Mouse (Mus musculus) ovary, postnatal 14 days (tissue): ENCODE measurements around the gene Lrp5.
"Not testable (repeated sequence)": the region's sequence is repeated elsewhere in the genome, so short reads cannot be mapped to it uniquely, and the experiment has no call there.

Source experiments
- DNase-seq: peaks from one replicate; pipeline ENCODE4 v3.0.0; 2022; ENCODE audit warnings: low spot score

Gene Lrp5

GRCm38 (mm10) chr19:3612534-3613273 lies 73.7 kb downstream of the Lrp5 start:
- DNase-seq, result no peak

GRCm38 (mm10) chr19:3611730-3612129 lies 74.6 kb downstream of the Lrp5 start:
- DNase-seq, result no peak

- DNase-seq, result peak; percentile 41
Measured at GRCm38 (mm10) chr19:3610886-3611285, 75.5 kb downstream of the Lrp5 start.

GRCm38 (mm10) chr19:3609826-3610225 lies 76.5 kb downstream of the Lrp5 start:
- DNase-seq, result no peak

- no peak for DNase-seq
Measured at GRCm38 (mm10) chr19:3594316-3594715, 92.0 kb downstream of the Lrp5 start.

GRCm38 (mm10) chr19:3593379-3594055 lies 92.8 kb downstream of the Lrp5 start:
- no peak for DNase-seq

GRCm38 (mm10) chr19:3589968-3590367 lies 96.4 kb downstream of the Lrp5 start:
- no peak for DNase-seq

- no peak for DNase-seq
Measured at GRCm38 (mm10) chr19:3589547-3589946, 96.8 kb downstream of the Lrp5 start.

- not testable (repeated sequence) for DNase-seq
Measured at GRCm38 (mm10) chr19:3587729-3588128, 98.6 kb downstream of the Lrp5 start.

GRCm38 (mm10) chr19:3586540-3586939 lies 99.8 kb downstream of the Lrp5 start:
- DNase-seq, result no peak

GRCm38 (mm10) chr19:3586026-3586425 lies 100.3 kb downstream of the Lrp5 start:
- DNase-seq, result no peak

GRCm38 (mm10) chr19:3581326-3581725 lies 105.0 kb downstream of the Lrp5 start:
- no peak for DNase-seq

- no peak for DNase-seq
Measured at GRCm38 (mm10) chr19:3577911-3578290, 108.5 kb downstream of the Lrp5 start.

- no peak for DNase-seq
Measured at GRCm38 (mm10) chr19:3577265-3577910, 109.0 kb downstream of the Lrp5 start.

- DNase-seq, result no peak
Measured at GRCm38 (mm10) chr19:3576451-3577264, 109.7 kb downstream of the Lrp5 start.

- DNase-seq, result peak; percentile 95
Measured at GRCm38 (mm10) chr19:3575632-3576384, 110.6 kb downstream of the Lrp5 start, which contains the start of gene Ppp6r3. TSS of gene Ppp6r3 (minus strand) at chr19:3575749.

- no peak for DNase-seq
Measured at GRCm38 (mm10) chr19:3575276-3575631, 111.1 kb downstream of the Lrp5 start.

- DNase-seq, result no peak
Measured at GRCm38 (mm10) chr19:3574593-3575094, 111.7 kb downstream of the Lrp5 start.

GRCm38 (mm10) chr19:3564309-3564708 lies 122.1 kb downstream of the Lrp5 start:
- no peak for DNase-seq

- DNase-seq, result no peak
Measured at GRCm38 (mm10) chr19:3562752-3563151, 123.6 kb downstream of the Lrp5 start.

GRCm38 (mm10) chr19:3562298-3562697 lies 124.1 kb downstream of the Lrp5 start:
- DNase-seq, result no peak
